Mouse (Mus musculus): ENCODE results near the gene Hapln3.

Gene Hapln3

GRCm38 (mm10) chr7:79068231-79068630 lies 62.6 kb downstream of the Hapln3 start:
- DNase-seq (ENCODE audit: low spot score) = no peak

DNA sequence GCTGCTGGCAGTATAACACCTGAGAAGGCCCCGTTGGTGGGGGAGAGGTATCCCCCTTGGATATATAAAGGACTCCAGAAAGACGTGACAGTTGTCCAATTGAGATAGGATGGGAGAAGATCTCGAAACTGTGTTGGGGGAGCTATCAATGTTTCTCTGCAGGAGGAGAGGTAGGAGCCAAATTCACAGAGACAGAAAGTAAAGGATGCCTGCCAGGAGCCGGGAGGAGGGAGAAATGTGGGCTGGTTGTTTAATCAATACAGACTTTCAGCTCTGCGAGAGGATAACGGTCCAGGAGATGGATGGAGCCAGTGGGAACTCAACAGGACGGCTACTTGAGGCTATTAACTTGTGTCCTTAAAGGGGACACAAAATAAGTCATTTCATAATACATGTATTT lies 63.4 kb downstream of the Hapln3 start:
- no peak for DNase-seq (ENCODE audit: low spot score)
